Mouse (Mus musculus): ENCODE measurements around the gene Plscr5. TPM values are rescaled to one million over a fixed set of nuclear protein-coding genes. Genes with fewer than 3 reads are reported as not detected.

The Plscr5 gene
- polyA plus RNA-seq, 1 experiment from 2014 or later: not detected

GRCm38 (mm10) chr9:92234901-92235458 lies 42.2 kb downstream of the Plscr5 start:
- Histone ChIP-seq H3K4me1 (peaks cover 17% of the 10 kb centered on the region), H3K27me3 (ENCODE audit: low read depth, poor library complexity, severe bottlenecking) (no peaks in the 10 kb centered on the region), H3K36me3 (no peaks in the 10 kb centered on the region), H3K9me3 (replicated peaks) (no peaks in the 10 kb centered on the region), H3K27ac (no peak overlapping the region), H3K4me3 (no peak overlapping the region)
- WGBS: 86% methylated on average over 11 of the region's 11 CpGs
- no peak for DNase-seq (ENCODE audit: low spot score)

GRCm38 (mm10) chr9:92248773-92249446 lies 56.2 kb downstream of the Plscr5 start:
- peaks cover 17% of the 10 kb centered on the region for H3K4me1 ChIP-seq
- no peaks in the 10 kb centered on the region for H3K27me3 ChIP-seq (ENCODE audit: low read depth, poor library complexity, severe bottlenecking)
- no peak overlapping the region; the same call in 1 of the 2 replicates for H3K4me3 ChIP-seq
- no peak overlapping the region for H3K27ac ChIP-seq
- WGBS: 82% methylated on average over 7 of the region's 7 CpGs
- H3K9me3 ChIP-seq (replicated peaks): no peaks in the 10 kb centered on the region
- no peak for DNase-seq (ENCODE audit: low spot score)
- H3K36me3 ChIP-seq: no peaks in the 10 kb centered on the region

- H3K27ac ChIP-seq: peak within 1 kb of the TSS; percentile 95
- WGBS: 44% methylated on average over 7 of the region's 7 CpGs
- peak within 1 kb of the TSS; percentile 77 for H3K4me3 ChIP-seq
- H3K36me3 ChIP-seq: no peaks in the 10 kb centered on the region
- DNase-seq (ENCODE audit: low spot score): no peak
- no peaks in the 10 kb centered on the region for H3K9me3 ChIP-seq (replicated peaks)
- H3K4me1 ChIP-seq: peaks cover 17% of the 10 kb centered on the region
- no peaks in the 10 kb centered on the region for H3K27me3 ChIP-seq (ENCODE audit: low read depth, poor library complexity, severe bottlenecking)
Measured at GRCm38 (mm10) chr9:92249447-92249852, 56.7 kb downstream of the Plscr5 start, which contains the start of gene Plscr1. Plscr1 (plus strand) TSS chr9:92249750.

- peak; percentile 86 for DNase-seq (ENCODE audit: low spot score)
- Histone ChIP-seq H3K36me3 (no peaks in the 10 kb centered on the region), H3K27ac (peak overlapping the region; percentile 95), H3K4me1 (peaks cover 17% of the 10 kb centered on the region), H3K4me3 (peak overlapping the region; percentile 77), H3K27me3 (ENCODE audit: low read depth, poor library complexity, severe bottlenecking) (no peaks in the 10 kb centered on the region), H3K9me3 (replicated peaks) (no peaks in the 10 kb centered on the region)
- under 1% methylated on average over 40 of the region's 40 CpGs for WGBS
Measured at GRCm38 (mm10) chr9:92249987-92250772, 57.4 kb downstream of the Plscr5 start.

GRCm38 (mm10) chr9:92252718-92253117 lies 60.0 kb downstream of the Plscr5 start:
- H3K4me1 ChIP-seq: peaks cover 17% of the 10 kb centered on the region
- H3K9me3 ChIP-seq (replicated peaks): no peaks in the 10 kb centered on the region
- 93% methylated on average over 5 of the region's 5 CpGs for WGBS
- H3K27me3 ChIP-seq (ENCODE audit: low read depth, poor library complexity, severe bottlenecking): no peaks in the 10 kb centered on the region
- no peak overlapping the region for H3K27ac ChIP-seq
- no peaks in the 10 kb centered on the region for H3K36me3 ChIP-seq
- no peak for DNase-seq (ENCODE audit: low spot score)
- no peak overlapping the region for H3K4me3 ChIP-seq

- Histone ChIP-seq H3K36me3 (no peaks in the 10 kb centered on the region), H3K27ac (no peak overlapping the region), H3K9me3 (replicated peaks) (no peaks in the 10 kb centered on the region), H3K4me1 (peaks cover 17% of the 10 kb centered on the region), H3K4me3 (no peak overlapping the region), H3K27me3 (ENCODE audit: low read depth, poor library complexity, severe bottlenecking) (no peaks in the 10 kb centered on the region)
- DNase-seq (ENCODE audit: low spot score): no peak
- 94% methylated on average over 10 of the region's 10 CpGs for WGBS
Measured at GRCm38 (mm10) chr9:92253585-92254321, 61.0 kb downstream of the Plscr5 start.

Other genes starting within 250 kb of the Plscr5 start
- 34.2 and 34.8 TPM in 2 replicates for gene Plscr1, start 56.8 kb downstream of the Plscr5 start, polyA plus RNA-seq (2016; fragmentation: Nextera tagmentation; extraction: Ambion mirVana)
- gene Plscr2, start 82.7 kb downstream of the Plscr5 start, polyA plus RNA-seq (2016; fragmentation: Nextera tagmentation; extraction: Ambion mirVana): 0.35 TPM in 1 of 2 replicates, not detected in the other
- not detected in 2 replicates for gene 1700057G04Rik, start 116.4 kb downstream of the Plscr5 start, polyA plus RNA-seq (2016; fragmentation: Nextera tagmentation; extraction: Ambion mirVana)

Data from limb, embryonic 10.5 days (tissue).